Mouse (Mus musculus): ENCODE measurements around the gene Kif17. TPM values are rescaled to one million over a fixed set of nuclear protein-coding genes. Genes with fewer than 3 reads are reported as not detected.
A peak's percentile ranks its signal among the peaks of the same experiment; 100 is the strongest.

The Kif17 gene
- total RNA-seq, 2 experiments from 2014 or later, result 21.9 to 22.4 TPM

- DNase-seq (ENCODE audit: low spot score in 2 of 2), result no peak
These were observed 8.4 kb downstream of the Kif17 start for GRCm38 (mm10) chr4:138258663-138259062.

- no peak for DNase-seq (ENCODE audit: low spot score in 2 of 2)
These were observed 9.2 kb downstream of the Kif17 start for GRCm38 (mm10) chr4:138259482-138259881.

- DNase-seq (ENCODE audit: low spot score in 2 of 2), result peak; percentile 86 to 90
These were observed 11.8 kb downstream of the Kif17 start for GRCm38 (mm10) chr4:138261843-138262681.

- DNase-seq (ENCODE audit: low spot score in 2 of 2), result no peak
These were observed 17.6 kb downstream of the Kif17 start for GRCm38 (mm10) chr4:138267869-138268268.

- peak; percentile 62 to 79 for DNase-seq (ENCODE audit: low spot score in 2 of 2)
These were observed 22.1 kb downstream of the Kif17 start for GRCm38 (mm10) chr4:138272011-138272997.

GRCm38 (mm10) chr4:138278346-138278745, 28.1 kb downstream of the Kif17 start:
- DNase-seq (ENCODE audit: low spot score in 2 of 2), result peak in 1 of 2 experiments; percentile 41

- DNase-seq (ENCODE audit: low spot score in 2 of 2), result peak; percentile 49 to 84
These were observed 32.6 kb downstream of the Kif17 start for GRCm38 (mm10) chr4:138282834-138283233.

- DNase-seq (ENCODE audit: low spot score in 2 of 2), result no peak
These were observed 36.2 kb downstream of the Kif17 start for GRCm38 (mm10) chr4:138286411-138286810.

- DNase-seq (ENCODE audit: low spot score in 2 of 2), result no peak
These were observed 38.5 kb downstream of the Kif17 start for GRCm38 (mm10) chr4:138288691-138289090.

- DNase-seq (ENCODE audit: low spot score in 2 of 2), result no peak
These were observed 41.8 kb downstream of the Kif17 start for GRCm38 (mm10) chr4:138292028-138292427.

GRCm38 (mm10) chr4:138293261-138293948, 43.2 kb downstream of the Kif17 start:
- no peak for DNase-seq (ENCODE audit: low spot score in 2 of 2)

- no peak for DNase-seq (ENCODE audit: low spot score in 2 of 2)
These were observed 43.8 kb downstream of the Kif17 start for GRCm38 (mm10) chr4:138293949-138294550.

- no peak for DNase-seq (ENCODE audit: low spot score in 2 of 2)
These were observed 51.1 kb downstream of the Kif17 start for GRCm38 (mm10) chr4:138301271-138301780.

GRCm38 (mm10) chr4:138303011-138303410, 52.8 kb downstream of the Kif17 start:
- no peak for DNase-seq (ENCODE audit: low spot score in 2 of 2)

- no peak for DNase-seq (ENCODE audit: low spot score in 2 of 2)
These were observed 53.5 kb downstream of the Kif17 start for GRCm38 (mm10) chr4:138303742-138304141.

- DNase-seq (ENCODE audit: low spot score in 2 of 2), result peak; percentile 98 to 99
These were observed 54.3 kb downstream of the Kif17 start, which contains the start of gene Ddost for GRCm38 (mm10) chr4:138304340-138305104. Gene Ddost, plus strand, starts transcription at chr4:138304730.

GRCm38 (mm10) chr4:138307025-138307424, 56.8 kb downstream of the Kif17 start:
- DNase-seq (ENCODE audit: low spot score in 2 of 2), result no peak

GRCm38 (mm10) chr4:138307739-138308138, 57.5 kb downstream of the Kif17 start:
- peak in 1 of 2 experiments; percentile 54 for DNase-seq (ENCODE audit: low spot score in 2 of 2)

GRCm38 (mm10) chr4:138310311-138310910, 60.2 kb downstream of the Kif17 start:
- DNase-seq (ENCODE audit: low spot score in 2 of 2), result no peak

Data from layer of hippocampus, adult 18-20 months (tissue).